Mouse (Mus musculus) ES-E14 (cell line): ENCODE measurements around the gene Fastkd1. TPM values are rescaled to one million over a fixed set of nuclear protein-coding genes. Genes with fewer than 3 reads are reported as not detected.

ENCODE experiments used
- DNase-seq: peaks from one replicate; pipeline ENCODE4 v3.0.0-alpha.2; 2013; ENCODE audit warnings: low read depth, low spot score
- H3K27ac ChIP-seq: 2 replicates; pipeline ENCODE4 v1.5.1; 2012; ENCODE audit warnings: low read depth, mild to moderate bottlenecking, low read length, moderate library complexity, mixed read lengths; ENCODE audit not compliant: poor library complexity, insufficient read depth, severe bottlenecking
- H3K36me3 ChIP-seq: 2 replicates; pipeline ENCODE4 v1.6.1; 2012; ENCODE audit warnings: mild to moderate bottlenecking, low read length, moderate library complexity, mixed read lengths; ENCODE audit not compliant: control insufficient read depth, poor library complexity, insufficient read depth, severe bottlenecking
- H3K4me1 ChIP-seq, 2 experiments: fragments of 150-350 bp in 1 of 2; sonication (generic) in 1 of 2; 2 replicates each; pipeline ENCODE4 v1.6.1; 2012; ENCODE audit warnings: low read length in 2 of 2, mild to moderate bottlenecking in 1 of 2, mixed read lengths in 1 of 2; ENCODE audit not compliant: control insufficient read depth in 2 of 2, insufficient read depth in 2 of 2, poor library complexity in 1 of 2
- H3K4me3 ChIP-seq, 2 experiments: fragments of 150-350 bp in 1 of 2; sonication (generic) in 1 of 2; 2 replicates each; pipeline ENCODE4 v1.5.1; 2012; ENCODE audit warnings: low read length in 2 of 2, low read depth in 1 of 2, mild to moderate bottlenecking in 1 of 2, mixed read lengths in 1 of 2; ENCODE audit not compliant: insufficient read depth in 1 of 2, poor library complexity in 1 of 2, severe bottlenecking in 1 of 2
- H3K9ac ChIP-seq: 2 replicates; pipeline ENCODE4 v1.6.1; 2012; ENCODE audit warnings: low read depth, mild to moderate bottlenecking, low read length, mixed read lengths; ENCODE audit not compliant: poor library complexity, insufficient read depth, severe bottlenecking
- H3K9me3 ChIP-seq: fragments of 150-350 bp; sonication (generic); 2 replicates; pipeline ENCODE4 v1.6.1; 2012; ENCODE audit warnings: low read depth, mild to moderate bottlenecking, low read length; ENCODE audit not compliant: control insufficient read depth, insufficient read depth
- CHD2 ChIP-seq: IDR thresholded peaks from 2 replicates; pipeline ENCODE4 v1.6.1; 2014; ENCODE audit warnings: mild to moderate bottlenecking, low read depth, low read length, inconsistent platforms
- HCFC1 ChIP-seq: IDR thresholded peaks from 2 replicates; pipeline ENCODE4 v1.6.1; 2012; ENCODE audit warnings: low read length, inconsistent platforms, borderline replicate concordance; ENCODE audit not compliant: insufficient read depth
- MAFK ChIP-seq: IDR thresholded peaks from 2 replicates; pipeline ENCODE4 v1.6.1; 2014; ENCODE audit warnings: mild to moderate bottlenecking, low read depth, low read length, inconsistent platforms; ENCODE audit not compliant: insufficient read depth
- ZC3H11A ChIP-seq: IDR thresholded peaks from 2 replicates; pipeline ENCODE4 v1.6.1; 2012; ENCODE audit warnings: low read depth, mild to moderate bottlenecking, inconsistent platforms, low read length, borderline replicate concordance
- ZNF384 ChIP-seq: IDR thresholded peaks from 2 replicates; pipeline ENCODE4 v1.6.1; 2012; ENCODE audit warnings: low read depth, low read length, inconsistent platforms
- in situ Hi-C, 2 experiments: fragments of 600-800 bp; cut with MboI; formaldehyde crosslinking; loops; one replicate each; pipeline ENCODE4 v1.15.1; 2025; ENCODE audit warnings: low sequenced_read_pairs in 2 of 2, inconsistent platforms in 1 of 2; ENCODE audit not compliant: unreplicated experiment in 2 of 2
- total RNA-seq: library from RNA; depleted of rRNA; stranded (reverse); fragments of 300-350 nt; gene quantifications from 2 replicates; pipeline ENCODE4 v1.2.3, GENCODE M21; 2012

Gene Fastkd1
- total RNA-seq, 1 experiment: 17.8 TPM

DNA sequence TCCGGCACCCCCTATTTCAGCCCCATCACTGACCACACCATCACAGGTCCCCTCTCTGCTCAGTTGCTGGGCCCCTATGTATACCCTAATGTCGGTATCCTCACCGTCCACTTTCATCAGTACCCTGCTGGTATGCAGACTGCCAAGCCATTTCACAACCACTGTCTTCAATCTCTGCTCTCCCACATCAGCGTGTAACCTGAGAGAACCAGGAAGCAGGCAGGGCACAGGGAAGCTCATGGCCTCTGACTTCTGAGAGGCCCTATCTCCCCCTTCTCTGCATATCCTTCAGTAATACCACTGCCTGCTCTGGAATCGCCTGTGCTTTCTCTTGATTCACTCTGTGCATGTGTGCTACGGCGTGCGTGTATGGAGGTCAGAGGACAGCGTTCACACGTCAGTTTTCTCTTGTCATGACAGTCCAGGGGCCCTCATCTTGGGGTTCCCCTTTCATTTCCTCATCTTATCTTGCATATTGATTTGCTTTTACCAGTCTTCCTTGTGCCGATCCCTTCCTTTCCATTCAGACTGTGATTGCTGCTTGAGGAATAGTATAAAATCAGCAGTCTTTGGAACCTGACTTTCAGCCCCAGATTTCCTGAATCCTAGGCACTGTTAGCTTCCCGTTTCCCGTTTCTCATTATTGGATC is 49.4 kb downstream of the Fastkd1 start:
- in situ Hi-C loops: no loop called here

DNA sequence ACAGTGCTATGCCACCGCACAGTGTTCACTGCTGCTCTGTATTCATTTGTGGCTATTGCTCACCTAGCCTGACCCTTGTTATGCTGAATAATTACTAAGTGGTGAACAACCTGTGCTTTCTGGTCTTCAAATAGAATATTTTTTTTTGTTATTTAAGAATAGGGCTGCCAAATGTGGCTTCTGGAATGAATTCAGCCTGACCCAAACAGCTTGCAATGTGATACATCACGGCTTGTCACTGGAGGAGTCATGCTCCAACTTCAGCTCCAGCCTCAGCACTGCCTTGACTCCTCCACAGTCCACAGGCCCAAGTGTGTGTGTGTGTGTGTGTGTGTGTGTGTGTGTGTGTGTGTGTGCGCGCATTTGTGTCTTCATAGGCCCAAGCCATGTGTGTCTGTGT is 54.0 kb downstream of the Fastkd1 start:
- Histone ChIP-seq H3K9ac (no peak overlapping the region), H3K4me1 (no peaks in the 10 kb centered on the region), H3K36me3 (no peaks in the 10 kb centered on the region; the same call in 1 of the 2 replicates), H3K4me3 (no peak overlapping the region), H3K27ac (no peak overlapping the region), H3K9me3 (no peaks in the 10 kb centered on the region)
- in situ Hi-C loops: no loop called here
- TF ChIP-seq CHD2 (no peak), HCFC1 (no peak), ZNF384 (no peak), ZC3H11A (no peak), MAFK (no peak)
- DNase-seq: no peak

More for the DNA sequence above, 49.4 kb downstream of the Fastkd1 start:
- TF ChIP-seq ZC3H11A: no peak
- no peak for TF ChIP-seq HCFC1
- no peak for TF ChIP-seq CHD2
- no peak for TF ChIP-seq MAFK
- no peak for TF ChIP-seq ZNF384
- DNase-seq: no peak
- no peak overlapping the region for H3K4me3 ChIP-seq
- no peak overlapping the region for H3K27ac ChIP-seq
- no peaks in the 10 kb centered on the region for H3K4me1 ChIP-seq
- H3K36me3 ChIP-seq: no peaks in the 10 kb centered on the region; the same call in 1 of the 2 replicates
- H3K9me3 ChIP-seq: no peaks in the 10 kb centered on the region
- no peak overlapping the region for H3K9ac ChIP-seq

DNA sequence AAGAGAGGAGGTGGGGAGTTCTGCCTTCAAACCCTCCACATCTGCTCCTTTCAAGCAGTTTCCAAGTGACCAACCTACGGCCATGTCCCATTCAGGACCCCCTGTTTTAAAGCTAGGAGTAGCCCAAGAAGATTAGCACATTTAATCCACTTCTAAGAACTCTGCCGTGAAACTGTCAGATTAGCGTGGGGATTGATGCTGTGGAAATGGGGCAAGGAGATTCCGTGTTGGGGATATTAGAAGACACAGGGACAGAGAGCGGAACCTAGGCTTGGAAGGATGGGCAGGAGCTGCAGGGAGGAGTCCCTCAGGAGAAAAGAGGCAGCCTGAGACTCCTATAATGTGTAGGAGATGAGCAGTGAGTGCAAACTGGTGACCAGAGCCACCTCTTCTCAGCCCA is 63.6 kb downstream of the Fastkd1 start:
- Histone ChIP-seq H3K9me3 (no peaks in the 10 kb centered on the region), H3K4me3 (no peak overlapping the region), H3K36me3 (no peaks in the 10 kb centered on the region), H3K4me1 (peaks cover 0 to 2% of the 10 kb centered on the region in 2 experiments; a peak in 2 of 4 replicates), H3K9ac (no peak overlapping the region; the same call in 1 of the 2 replicates), H3K27ac (no peak overlapping the region)
- in situ Hi-C loops: no loop called here
- TF ChIP-seq ZNF384: no peak
- no peak for TF ChIP-seq ZC3H11A
- no peak for TF ChIP-seq MAFK
- TF ChIP-seq HCFC1: no peak
- TF ChIP-seq CHD2: no peak
- DNase-seq: no peak

DNA sequence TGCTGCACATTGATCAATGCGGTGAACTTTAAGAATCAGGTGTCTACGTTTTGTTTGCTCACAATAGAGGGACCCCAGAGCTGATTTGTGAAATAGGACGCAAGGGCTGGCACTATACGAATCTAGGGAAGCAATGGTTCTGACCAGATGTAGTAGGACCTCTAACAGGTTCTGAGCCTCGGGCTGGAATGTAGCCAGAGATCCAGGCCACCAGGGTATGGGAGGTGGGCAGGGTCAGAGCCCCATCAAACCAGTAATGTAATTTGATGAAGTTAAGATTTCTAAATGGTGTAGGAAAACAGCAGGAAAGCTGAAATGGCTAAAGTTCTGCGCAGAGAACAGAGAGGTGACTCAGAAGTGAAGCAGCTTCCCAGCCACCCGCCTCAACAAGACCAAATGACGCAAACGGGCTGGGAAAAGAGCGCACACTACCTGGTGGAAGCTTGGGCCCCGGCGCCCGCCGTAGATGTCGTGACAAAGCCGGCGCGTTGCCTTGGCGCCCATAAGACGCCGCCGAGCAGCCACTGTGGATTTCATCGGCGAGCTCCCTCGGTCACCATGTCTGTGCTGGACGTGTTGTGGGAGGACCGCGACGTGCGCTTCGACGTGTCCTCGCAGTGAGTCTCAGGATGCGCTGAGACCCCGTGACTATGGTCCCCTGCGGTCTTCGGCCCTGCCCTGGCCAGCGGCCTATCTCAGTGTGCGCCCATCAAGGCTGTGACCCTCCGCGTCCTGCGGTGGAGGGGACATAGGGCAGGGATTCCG is 66.4 kb downstream of the Fastkd1 start, which contains the start of gene Bbs5:
Gene Bbs5, plus strand, starts transcription at position 446 of the 765 bp plus-strand sequence.
- in situ Hi-C loops: no loop called here
- Histone ChIP-seq H3K4me3 (peak within 1 kb of the TSS; percentile 84 to 97), H3K4me1 (peaks cover 0 to 2% of the 10 kb centered on the region in 2 experiments; a peak in 2 of 4 replicates), H3K9me3 (no peaks in the 10 kb centered on the region), H3K27ac (no peak within 1 kb of the TSS), H3K9ac (peak within 1 kb of the TSS; percentile 87), H3K36me3 (no peaks in the 10 kb centered on the region)
- DNase-seq: peak; percentile 76
- TF ChIP-seq ZNF384 (no peak), CHD2 (no peak), HCFC1 (peak; percentile 74; the same call in 1 of the 2 replicates), MAFK (no peak)
